Mouse (Mus musculus): ENCODE measurements around the gene Spata5. TPM values are rescaled to one million over a fixed set of nuclear protein-coding genes. Genes with fewer than 3 reads are reported as not detected.

Gene Spata5
- polyA plus RNA-seq, 1 experiment from 2014 or later, result 33.3 TPM

- 97% methylated on average over 6 of the region's 6 CpGs for WGBS
- Histone ChIP-seq H3K4me2 (no peak overlapping the region), H3K4me1 (peaks cover 24% of the 10 kb centered on the region), H3K27me3 (no peaks in the 10 kb centered on the region), H3K36me3 (ENCODE audit: poor library complexity, severe bottlenecking) (no peaks in the 10 kb centered on the region), H3K4me3 (no peak overlapping the region), H3K27ac (no peak overlapping the region), H3K9me3 (replicated peaks) (no peaks in the 10 kb centered on the region), H3K9ac (no peak overlapping the region)
- no peak for ATAC-seq
Measured at GRCm38 (mm10) chr3:37566097-37566496, 146.4 kb downstream of the Spata5 start.

GRCm38 (mm10) chr3:37567505-37567904 lies 147.8 kb downstream of the Spata5 start:
- Histone ChIP-seq H3K4me2 (no peak overlapping the region), H3K4me3 (no peak overlapping the region), H3K36me3 (ENCODE audit: poor library complexity, severe bottlenecking) (no peaks in the 10 kb centered on the region), H3K9me3 (replicated peaks) (no peaks in the 10 kb centered on the region), H3K27ac (no peak overlapping the region), H3K27me3 (no peaks in the 10 kb centered on the region), H3K4me1 (peaks cover 30% of the 10 kb centered on the region), H3K9ac (no peak overlapping the region)
- WGBS, result 89% methylated on average over 1 of the region's 1 CpGs
- no peak for ATAC-seq

GRCm38 (mm10) chr3:37568780-37569179 lies 149.1 kb downstream of the Spata5 start:
- no peak overlapping the region for H3K4me3 ChIP-seq
- H3K9ac ChIP-seq, result no peak overlapping the region
- no peaks in the 10 kb centered on the region for H3K9me3 ChIP-seq (replicated peaks)
- H3K36me3 ChIP-seq (ENCODE audit: poor library complexity, severe bottlenecking), result no peaks in the 10 kb centered on the region
- H3K27ac ChIP-seq, result peak overlapping the region; percentile 69
- WGBS, result 72% methylated on average over 1 of the region's 1 CpGs
- no peaks in the 10 kb centered on the region for H3K27me3 ChIP-seq
- ATAC-seq, result no peak
- no peak overlapping the region for H3K4me2 ChIP-seq
- peaks cover 30% of the 10 kb centered on the region for H3K4me1 ChIP-seq

GRCm38 (mm10) chr3:37569661-37570566 lies 150.2 kb downstream of the Spata5 start:
- Histone ChIP-seq H3K9ac (0 out of 2 replicates have a peak overlapping the region, but pooled peaks have one; percentile 30), H3K4me1 (peaks cover 30% of the 10 kb centered on the region), H3K9me3 (replicated peaks) (no peaks in the 10 kb centered on the region), H3K4me3 (peak overlapping the region; percentile 7; the same call in 1 of the 2 replicates), H3K27me3 (no peaks in the 10 kb centered on the region), H3K36me3 (ENCODE audit: poor library complexity, severe bottlenecking) (no peaks in the 10 kb centered on the region), H3K4me2 (peak overlapping the region; percentile 42), H3K27ac (peak overlapping the region; percentile 69)
- WGBS, result 4% methylated on average over 22 of the region's 22 CpGs
- ATAC-seq, result peak; percentile 95

- Histone ChIP-seq H3K27ac (no peak overlapping the region), H3K4me3 (no peak overlapping the region)
- 38% methylated on average over 4 of the region's 4 CpGs for WGBS
Measured at GRCm38 (mm10) chr3:37571633-37572032, 151.9 kb downstream of the Spata5 start.

GRCm38 (mm10) chr3:37572066-37572465 lies 152.4 kb downstream of the Spata5 start:
- 48% methylated on average over 6 of the region's 6 CpGs for WGBS
- H3K4me1 ChIP-seq, result peaks cover 30% of the 10 kb centered on the region
- no peak overlapping the region for H3K4me3 ChIP-seq
- no peak overlapping the region; the same call in 1 of the 2 replicates for H3K9ac ChIP-seq
- ATAC-seq, result no peak
- no peaks in the 10 kb centered on the region for H3K27me3 ChIP-seq
- no peaks in the 10 kb centered on the region for H3K36me3 ChIP-seq (ENCODE audit: poor library complexity, severe bottlenecking)
- H3K4me2 ChIP-seq, result no peak overlapping the region
- H3K9me3 ChIP-seq (replicated peaks), result no peaks in the 10 kb centered on the region
- no peak overlapping the region for H3K27ac ChIP-seq

More at GRCm38 (mm10) chr3:37571633-37572032, 151.9 kb downstream of the Spata5 start:
- Histone ChIP-seq H3K4me1 (peaks cover 30% of the 10 kb centered on the region), H3K4me2 (no peak overlapping the region), H3K27me3 (no peaks in the 10 kb centered on the region), H3K36me3 (ENCODE audit: poor library complexity, severe bottlenecking) (no peaks in the 10 kb centered on the region), H3K9ac (no peak overlapping the region), H3K9me3 (replicated peaks) (no peaks in the 10 kb centered on the region)
- ATAC-seq, result no peak

- Histone ChIP-seq H3K27ac (no peak overlapping the region), H3K4me3 (no peak overlapping the region), H3K4me1 (no peaks in the 10 kb centered on the region), H3K9me3 (replicated peaks) (no peaks in the 10 kb centered on the region), H3K27me3 (no peaks in the 10 kb centered on the region), H3K36me3 (ENCODE audit: poor library complexity, severe bottlenecking) (peaks cover 11% of the 10 kb centered on the region; the same call in 1 of the 2 replicates), H3K9ac (no peak overlapping the region), H3K4me2 (no peak overlapping the region)
- ATAC-seq, result no peak
- 97% methylated on average over 6 of the region's 6 CpGs for WGBS
Measured at GRCm38 (mm10) chr3:37576840-37577239, 157.1 kb downstream of the Spata5 start.

GRCm38 (mm10) chr3:37577706-37578105 lies 158.0 kb downstream of the Spata5 start:
- no peaks in the 10 kb centered on the region for H3K27me3 ChIP-seq
- H3K4me1 ChIP-seq, result no peaks in the 10 kb centered on the region
- ATAC-seq, result no peak
- whole genome bisulfite sequencing, result 93% methylated on average over 3 of the region's 3 CpGs
- H3K36me3 ChIP-seq (ENCODE audit: poor library complexity, severe bottlenecking), result peaks cover 11% of the 10 kb centered on the region; the same call in 1 of the 2 replicates
- no peak overlapping the region for H3K9ac ChIP-seq
- H3K27ac ChIP-seq, result no peak overlapping the region
- no peaks in the 10 kb centered on the region for H3K9me3 ChIP-seq (replicated peaks)
- no peak overlapping the region for H3K4me3 ChIP-seq
- no peak overlapping the region for H3K4me2 ChIP-seq

- peaks cover 21% of the 10 kb centered on the region for H3K4me1 ChIP-seq
- H3K9ac ChIP-seq, result no peak overlapping the region
- no peak overlapping the region for H3K4me2 ChIP-seq
- no peaks in the 10 kb centered on the region for H3K27me3 ChIP-seq
- no peaks in the 10 kb centered on the region for H3K9me3 ChIP-seq (replicated peaks)
- H3K27ac ChIP-seq, result no peak overlapping the region
- H3K36me3 ChIP-seq (ENCODE audit: poor library complexity, severe bottlenecking), result peaks cover 6% of the 10 kb centered on the region; the same call in 1 of the 2 replicates
- WGBS, result 76% methylated on average over 5 of the region's 5 CpGs
- H3K4me3 ChIP-seq, result no peak overlapping the region
- no peak for ATAC-seq
Measured at GRCm38 (mm10) chr3:37584576-37584975, 164.9 kb downstream of the Spata5 start.

- no peaks in the 10 kb centered on the region for H3K27me3 ChIP-seq
- H3K9me3 ChIP-seq (replicated peaks), result no peaks in the 10 kb centered on the region
- H3K4me1 ChIP-seq, result peaks cover 21% of the 10 kb centered on the region
- peak; percentile 78 for ATAC-seq
- H3K36me3 ChIP-seq (ENCODE audit: poor library complexity, severe bottlenecking), result no peaks in the 10 kb centered on the region
- peak overlapping the region; percentile 55 for H3K4me2 ChIP-seq
- peak overlapping the region; percentile 24 for H3K4me3 ChIP-seq
- peak overlapping the region; percentile 56 for H3K9ac ChIP-seq
- WGBS, result 1% methylated on average over 15 of the region's 15 CpGs
- H3K27ac ChIP-seq, result peak overlapping the region; percentile 79
Measured at GRCm38 (mm10) chr3:37585967-37586730, 166.5 kb downstream of the Spata5 start.

GRCm38 (mm10) chr3:37586731-37587578 lies 167.3 kb downstream of the Spata5 start:
- peak overlapping the region; percentile 56 for H3K9ac ChIP-seq
- peak; percentile 41 for ATAC-seq
- 14% methylated on average over 16 of the region's 16 CpGs for WGBS
- H3K27ac ChIP-seq, result peak overlapping the region; percentile 79
- H3K27me3 ChIP-seq, result no peaks in the 10 kb centered on the region
- peak overlapping the region; percentile 55 for H3K4me2 ChIP-seq
- no peaks in the 10 kb centered on the region for H3K9me3 ChIP-seq (replicated peaks)
- H3K4me1 ChIP-seq, result peaks cover 21% of the 10 kb centered on the region
- no peaks in the 10 kb centered on the region for H3K36me3 ChIP-seq (ENCODE audit: poor library complexity, severe bottlenecking)
- H3K4me3 ChIP-seq, result peak overlapping the region; percentile 24
